Mouse (Mus musculus) CH12.LX (cell line): Measurements from ENCODE around the gene Acap3. TPM values are rescaled to one million over a fixed set of nuclear protein-coding genes. Genes with fewer than 3 reads are reported as not detected.

Experiments used
- DNase-seq: peaks from one replicate; pipeline ENCODE4 v3.0.0-alpha.2; 2013; ENCODE audit errors: extremely low read depth
- H3K27ac ChIP-seq: 2 replicates; pipeline ENCODE4 v1.5.1; 2012; ENCODE audit warnings: low read depth, mild to moderate bottlenecking, control low read depth, moderate library complexity; ENCODE audit not compliant: insufficient read depth
- H3K27me3 ChIP-seq: replicated peaks from 2 replicates; pipeline ENCODE3; 2012; ENCODE audit warnings: inconsistent platforms
- H3K36me3 ChIP-seq, 2 experiments: replicated peaks in 1 of 2; 2 replicates each; pipeline versions ENCODE3 to v1.6.1; 2012; ENCODE audit warnings: inconsistent platforms in 1 of 2, low read length in 1 of 2, mild to moderate bottlenecking in 1 of 2, mixed read lengths in 1 of 2, moderate library complexity in 1 of 2; ENCODE audit not compliant: control insufficient read depth in 1 of 2, insufficient read depth in 1 of 2
- H3K4me1 ChIP-seq, 2 experiments: 2 replicates each; pipeline ENCODE4 v1.6.1; 2012; ENCODE audit warnings: inconsistent platforms in 1 of 2, moderate library complexity in 1 of 2; ENCODE audit not compliant: insufficient read depth in 2 of 2, control insufficient read depth in 1 of 2
- H3K4me2 ChIP-seq: 2 replicates; pipeline ENCODE4 v1.6.1; 2012; ENCODE audit warnings: low read depth, mild to moderate bottlenecking, control low read depth; ENCODE audit not compliant: poor library complexity, insufficient read depth, severe bottlenecking
- H3K4me3 ChIP-seq, 3 experiments: fragments of 150-350 bp in 1 of 3; sonication (generic) in 1 of 3; replicated peaks in 1 of 3; 2 replicates each; pipeline versions ENCODE3 to v1.5.1; 2011 to 2012; ENCODE audit warnings: low read depth in 2 of 3, low read length in 2 of 3, mild to moderate bottlenecking in 2 of 3, moderate library complexity in 2 of 3, control low read depth in 1 of 3, improper control_type of control experiment in 1 of 3, inconsistent platforms in 1 of 3, mixed read lengths in 1 of 3; ENCODE audit not compliant: poor library complexity in 1 of 3
- H3K79me2 ChIP-seq: replicated peaks from 2 replicates; pipeline ENCODE4 v1.6.1; 2012; ENCODE audit warnings: mild to moderate bottlenecking, moderate library complexity; ENCODE audit not compliant: control insufficient read depth, poor library complexity, insufficient read depth, severe bottlenecking; ENCODE audit errors: extremely low read depth
- H3K9ac ChIP-seq: 2 replicates; pipeline ENCODE4 v1.6.1; 2012; ENCODE audit warnings: low read depth, mild to moderate bottlenecking, control low read depth, moderate library complexity; ENCODE audit not compliant: insufficient read depth
- H3K9me3 ChIP-seq: replicated peaks from 2 replicates; pipeline ENCODE3; 2012; ENCODE audit warnings: low read length, inconsistent platforms, mixed read lengths
- CHD1 ChIP-seq: IDR thresholded peaks from 2 replicates; pipeline ENCODE4 v1.6.1; 2012; ENCODE audit warnings: low read depth, low read length, improper control_type of control experiment, inconsistent platforms
- CHD2 ChIP-seq: IDR thresholded peaks from 2 replicates; pipeline ENCODE4 v1.6.1; 2011; ENCODE audit warnings: low read length, improper control_type of control experiment
- CTCF ChIP-seq, 2 experiments: IDR thresholded peaks in 1 of 2; conservative IDR thresholded peaks in 1 of 2; 2 replicates each; pipeline ENCODE4 v1.5.1; 2011 to 2012; ENCODE audit warnings: low read depth in 2 of 2, low read length in 2 of 2, improper control_type of control experiment in 1 of 2, inconsistent platforms in 1 of 2, mild to moderate bottlenecking in 1 of 2, moderate library complexity in 1 of 2
- E2F4 ChIP-seq: IDR thresholded peaks from 2 replicates; pipeline ENCODE4 v1.6.1; 2011; ENCODE audit warnings: low read depth, low read length, improper control_type of control experiment; ENCODE audit not compliant: insufficient replicate concordance
- ELF1 ChIP-seq: IDR thresholded peaks from 2 replicates; pipeline ENCODE4 v1.6.1; 2014; ENCODE audit warnings: low read depth, mild to moderate bottlenecking, inconsistent platforms, low read length, improper control_type of control experiment
- ETS1 ChIP-seq: conservative IDR thresholded peaks from 2 replicates; pipeline ENCODE4 v1.6.1; 2012; ENCODE audit warnings: low read depth, mild to moderate bottlenecking, inconsistent platforms, low read length, improper control_type of control experiment, moderate library complexity
- GABPA ChIP-seq: IDR thresholded peaks from 2 replicates; pipeline ENCODE4 v1.6.1; 2012; ENCODE audit warnings: low read depth, low read length, improper control_type of control experiment, inconsistent platforms; ENCODE audit not compliant: insufficient replicate concordance
- IRF4 ChIP-seq: IDR thresholded peaks from 2 replicates; pipeline ENCODE4 v1.6.1; 2014; ENCODE audit warnings: low read depth, mild to moderate bottlenecking, inconsistent platforms, low read length, improper control_type of control experiment
- JUND ChIP-seq: conservative IDR thresholded peaks from 2 replicates; pipeline ENCODE4 v1.6.1; 2011; ENCODE audit warnings: low read depth, low read length, improper control_type of control experiment
- KAT2A ChIP-seq: IDR thresholded peaks from 2 replicates; pipeline ENCODE4 v1.6.1; 2012; ENCODE audit warnings: low read length, improper control_type of control experiment, inconsistent platforms; ENCODE audit not compliant: insufficient replicate concordance
- MAFK ChIP-seq: IDR thresholded peaks from 2 replicates; pipeline ENCODE4 v1.6.1; 2011; ENCODE audit warnings: low read length, improper control_type of control experiment; ENCODE audit not compliant: insufficient replicate concordance
- MAZ ChIP-seq: IDR thresholded peaks from 2 replicates; pipeline ENCODE4 v1.6.1; 2012; ENCODE audit warnings: low read depth, mild to moderate bottlenecking, inconsistent platforms, low read length, improper control_type of control experiment, moderate library complexity
- MEF2A ChIP-seq: IDR thresholded peaks from 2 replicates; pipeline ENCODE4 v1.6.1; 2014; ENCODE audit warnings: low read depth, mild to moderate bottlenecking, inconsistent platforms, low read length, improper control_type of control experiment, borderline replicate concordance
- MXI1 ChIP-seq: IDR thresholded peaks from 2 replicates; pipeline ENCODE4 v1.6.1; 2011; ENCODE audit warnings: mild to moderate bottlenecking, low read depth, low read length, improper control_type of control experiment
- NELFE ChIP-seq: IDR thresholded peaks from 2 replicates; pipeline ENCODE4 v1.6.1; 2011; ENCODE audit warnings: low read depth, low read length, improper control_type of control experiment
- NRF1 ChIP-seq: IDR thresholded peaks from 2 replicates; pipeline ENCODE4 v1.6.1; 2014; ENCODE audit warnings: low read depth, mild to moderate bottlenecking, inconsistent platforms, low read length, improper control_type of control experiment, moderate library complexity
- PAX5 ChIP-seq: IDR thresholded peaks from 2 replicates; pipeline ENCODE4 v1.6.1; 2012; ENCODE audit warnings: low read length, inconsistent platforms, mixed read lengths
- RAD21 ChIP-seq: IDR thresholded peaks from 2 replicates; pipeline ENCODE4 v1.6.1; 2011; ENCODE audit warnings: low read depth, mild to moderate bottlenecking, low read length, improper control_type of control experiment, moderate library complexity
- RCOR1 ChIP-seq: conservative IDR thresholded peaks from 2 replicates; pipeline ENCODE4 v1.6.1; 2012; ENCODE audit warnings: low read depth, mild to moderate bottlenecking, inconsistent platforms, low read length, improper control_type of control experiment
- SIN3A ChIP-seq: IDR thresholded peaks from 2 replicates; pipeline ENCODE4 v1.6.1; 2012; ENCODE audit warnings: low read length, improper control_type of control experiment, inconsistent platforms
- SMC3 ChIP-seq: IDR thresholded peaks from 2 replicates; pipeline ENCODE4 v1.6.1; 2011; ENCODE audit warnings: low read depth, low read length, improper control_type of control experiment
- TBP ChIP-seq: conservative IDR thresholded peaks from 2 replicates; pipeline ENCODE4 v1.6.1; 2011; ENCODE audit warnings: low read depth, low read length, improper control_type of control experiment
- UBTF ChIP-seq: IDR thresholded peaks from 2 replicates; pipeline ENCODE4 v1.6.1; 2012; ENCODE audit warnings: low read depth, mild to moderate bottlenecking, inconsistent platforms, low read length, improper control_type of control experiment, moderate library complexity
- ZC3H11A ChIP-seq: IDR thresholded peaks from 2 replicates; pipeline ENCODE4 v1.6.1; 2012; ENCODE audit warnings: low read depth, mild to moderate bottlenecking, inconsistent platforms, low read length, improper control_type of control experiment
- ZKSCAN1 ChIP-seq: IDR thresholded peaks from 2 replicates; pipeline ENCODE4 v1.6.1; 2012; ENCODE audit warnings: low read depth, inconsistent platforms, low read length, improper control_type of control experiment, borderline replicate concordance
- ZMIZ1 ChIP-seq: IDR thresholded peaks from 2 replicates; pipeline ENCODE4 v1.6.1; 2012; ENCODE audit warnings: low read depth, mild to moderate bottlenecking, inconsistent platforms, low read length, improper control_type of control experiment
- dilution Hi-C: fragments of 300-500 bp; cut with MboI; formaldehyde crosslinking; loops from 2 replicates; pipeline ENCODE4 v1.14.3; 2020; ENCODE audit warnings: low sequenced_read_pairs; ENCODE audit not compliant: extremely low pct_unique_long_range_greater_than_20kb, extremely low pct_ligation_motif_present
- in situ Hi-C: fragments of 300-500 bp; cut with MboI; formaldehyde crosslinking; loops from 3 replicates; pipeline ENCODE4 v1.14.3; 2019; ENCODE audit warnings: low sequenced_read_pairs, low pct_ligation_motif_present, low pct_unique_long_range_greater_than_20kb, mixed read lengths
- polyA plus RNA-seq: library from polyadenylated mRNA; unstranded; fragments of >175 nt; gene quantifications from 2 replicates; pipeline ENCODE4 v1.2.1, GENCODE M21; 2012; ENCODE audit warnings: low read depth; ENCODE audit not compliant: insufficient read length
- total RNA-seq, 2 experiments: library from RNA; depleted of rRNA; stranded (reverse); fragments of 300-350 nt in 1 of 2; fragments of >200 nt in 1 of 2; gene quantifications; 2 replicates each; pipeline ENCODE4 v1.2.3; 2012 to 2014

Acap3 gene
- total and polyA plus RNA-seq, 3 experiments = 4.2 to 10.7 (median 10.5) TPM

GRCm38 (mm10) chr4:155854991-155855390, 36.6 kb upstream of the Acap3 start:
- dilution Hi-C loops (no loop called here), in situ Hi-C loops (no loop called here)

GRCm38 (mm10) chr4:155856071-155856470, 35.6 kb upstream of the Acap3 start:
- Histone ChIP-seq H3K4me3 (no peak overlapping the region), H3K36me3 (peaks cover 71 to 94% of the 10 kb centered on the region in 2 experiments), H3K4me1 (peaks cover 12 to 21% of the 10 kb centered on the region in 2 experiments), H3K4me2 (no peak overlapping the region), H3K27me3 (no peaks in the 10 kb centered on the region), H3K79me2 (peaks cover 4% of the 10 kb centered on the region; the same call in 1 of the 2 replicates), H3K9me3 (no peaks in the 10 kb centered on the region), H3K27ac (no peak overlapping the region), H3K9ac (no peak overlapping the region)
- dilution Hi-C loops (no loop called here), in situ Hi-C loops (no loop called here)
- TF ChIP-seq RAD21 (no peak), ETS1 (no peak), MAFK (no peak), ZMIZ1 (no peak), TBP (no peak), ELF1 (no peak), MEF2A (no peak), ZKSCAN1 (no peak), PAX5 (no peak), CHD2 (no peak), ZC3H11A (no peak), MXI1 (no peak), CHD1 (no peak), RCOR1 (no peak), SIN3A (no peak), NELFE (no peak), SMC3 (no peak), MAZ (no peak), E2F4 (no peak)
- DNase-seq = no peak

More at GRCm38 (mm10) chr4:155854991-155855390, 36.6 kb upstream of the Acap3 start:
- H3K9ac ChIP-seq = no peak overlapping the region
- H3K4me1 ChIP-seq = peaks cover 14 to 31% of the 10 kb centered on the region in 2 experiments
- H3K27ac ChIP-seq = no peak overlapping the region
- no peak overlapping the region for H3K4me3 ChIP-seq
- H3K36me3 ChIP-seq = peaks cover 60 to 90% of the 10 kb centered on the region in 2 experiments
- TF ChIP-seq KAT2A (no peak), CTCF (conservative IDR thresholded peaks at IDR 0.05 in 1 of 2, IDR thresholded peaks at IDR 0.05 in 1 of 2; ENCODE audit: low read depth in 2 of 2, low read length in 2 of 2) (no peak), UBTF (no peak), NRF1 (no peak), NELFE (no peak), GABPA (no peak), TBP (no peak), SMC3 (no peak), IRF4 (no peak), JUND (no peak), ELF1 (no peak)
- no peak overlapping the region for H3K4me2 ChIP-seq
- no peaks in the 10 kb centered on the region for H3K27me3 ChIP-seq
- peaks cover 4% of the 10 kb centered on the region; the same call in 1 of the 2 replicates for H3K79me2 ChIP-seq
- no peaks in the 10 kb centered on the region for H3K9me3 ChIP-seq
- DNase-seq = no peak
